Comparison of ENCODE assay signal across 9 mouse cellular contexts in the genomic region with DNA sequence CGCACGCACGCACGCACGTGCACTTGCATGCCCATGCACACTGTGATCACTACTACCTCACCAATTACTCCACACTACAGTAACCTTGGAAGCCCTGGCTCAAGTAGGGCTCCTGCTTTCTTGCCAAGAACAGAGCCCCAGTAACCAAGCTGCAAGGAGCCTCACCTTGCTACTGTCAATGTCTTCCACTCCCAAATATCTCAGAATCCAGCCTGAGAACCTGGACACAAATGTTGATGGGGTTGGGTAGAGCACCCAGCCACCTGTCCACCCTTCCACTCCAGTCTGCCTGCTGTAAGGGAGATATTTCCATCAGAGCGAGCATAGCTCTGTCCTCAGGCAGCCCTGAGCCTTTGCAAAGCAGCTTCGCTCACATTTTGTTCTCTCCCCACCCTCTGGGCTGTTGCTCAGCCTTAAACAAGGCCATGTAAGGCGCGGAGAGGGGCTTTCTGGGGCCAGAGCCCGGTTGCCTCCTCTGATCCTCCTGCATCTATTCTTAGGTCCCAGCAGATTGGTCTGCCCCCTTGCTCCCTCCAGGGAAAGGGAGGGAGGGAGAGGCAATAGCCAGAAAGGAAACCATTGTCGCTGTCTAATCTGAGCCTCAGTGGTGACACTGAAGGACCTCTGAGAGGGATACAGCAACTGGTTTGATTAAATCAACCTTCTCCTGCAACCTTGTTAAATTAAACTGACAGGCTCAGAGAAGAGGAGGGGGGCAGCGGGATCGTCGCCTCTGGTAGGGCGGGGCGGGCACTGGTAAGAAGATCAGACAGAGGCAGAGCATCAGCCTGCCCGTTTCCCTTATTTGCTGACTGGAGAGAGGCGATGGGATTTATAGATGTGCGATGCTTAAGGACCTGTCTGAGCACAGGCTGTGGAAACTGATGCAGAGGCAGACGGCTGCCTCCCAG. TPM values are rescaled to one million over a fixed set of nuclear protein-coding genes. Genes with fewer than 3 reads are reported as not detected.
DNase-seq lines count a peak whose midpoint lies in the region; ATAC-seq lines count a peak whose summit lies in the region.
"Had no signal": no experiment of that assay in that cellular context is flagged by ENCODE, and none has a peak within 500 bp of the region (broad histone marks: within the 10 kb centered on the region; RNA-seq: fewer than 3 reads in every experiment).

No protein-coding gene starts in this region.

- peak overlapping the region; percentile 59 for H3K9ac ChIP-seq in forebrain, embryonic 13.5 days
- no peak overlapping the region for H3K9ac ChIP-seq in intestine, embryonic 15.5 days
- H3K9ac ChIP-seq: liver, embryonic 14.5 days had no signal

- H3K4me1 ChIP-seq in forebrain, embryonic 13.5 days: peaks cover 26% of the 10 kb centered on the region
- H3K4me1 ChIP-seq in intestine, embryonic 15.5 days (replicated peaks): 0 out of 2 replicates have a peak, but pooled peaks cover 3% of the 10 kb centered on the region

- H3K27me3 ChIP-seq in forebrain, embryonic 13.5 days: no peaks in the 10 kb centered on the region
- peaks cover 5% of the 10 kb centered on the region; the same call in 1 of the 2 replicates for H3K27me3 ChIP-seq in intestine, embryonic 15.5 days (replicated peaks)

- H3K9me3 ChIP-seq in forebrain, embryonic 13.5 days (replicated peaks): no peaks in the 10 kb centered on the region
- no peaks in the 10 kb centered on the region for H3K9me3 ChIP-seq in intestine, embryonic 15.5 days

- WGBS in forebrain, embryonic 13.5 days: 26% methylated on average over 20 of the region's 20 CpGs
- WGBS in intestine, embryonic 15.5 days: 32% methylated on average over 20 of the region's 20 CpGs

- peak; percentile 65 for ATAC-seq in cerebellum, adult (ENCODE audit: insufficient number of reproducible peaks, low FRiP score, low TSS enrichment)
- peak; percentile 61 for ATAC-seq in forebrain, embryonic 13.5 days
- peak; percentile 73 for ATAC-seq in intestine, embryonic 15.5 days
- no peak for ATAC-seq in megakaryocyte-erythroid progenitor cell, adult 5-6 weeks (replicated peaks; ENCODE audit: low FRiP score, low TSS enrichment, poor library complexity, severe bottlenecking)

- no peak for DNase-seq in cerebellum, postnatal 4 days (ENCODE audit: low spot score in 2 of 2)
- peak; percentile 87 for DNase-seq in brain, adult 2 months (ENCODE audit: low read depth, low spot score)
- DNase-seq in right cerebral cortex, postnatal 25 days: peak; percentile 50
- DNase-seq in c-Kit-positive CD71-positive TER-119-positive erythroid progenitor cells, embryonic 14.5 days (ENCODE audit: low spot score): no peak

- H3K36me3 ChIP-seq in forebrain, embryonic 13.5 days (ENCODE audit: poor library complexity, severe bottlenecking): no peaks in the 10 kb centered on the region
- H3K36me3 ChIP-seq in intestine, embryonic 15.5 days: no peaks in the 10 kb centered on the region

- H3K4me2 ChIP-seq in forebrain, embryonic 13.5 days: peak overlapping the region; percentile 44
- peak overlapping the region; percentile 30 for H3K4me2 ChIP-seq in intestine, embryonic 15.5 days (replicated peaks)

- H3K4me3 ChIP-seq in forebrain, embryonic 13.5 days: 0 out of 2 replicates have a peak overlapping the region, but pooled peaks have one; percentile 1
- H3K4me3 ChIP-seq in intestine, embryonic 15.5 days (replicated peaks): no peak overlapping the region

- peak overlapping the region; percentile 58 for H3K27ac ChIP-seq in forebrain, embryonic 13.5 days
- H3K27ac ChIP-seq in intestine, embryonic 15.5 days: peak overlapping the region; percentile 34; the same call in 1 of the 2 replicates
- H3K27ac ChIP-seq: liver, embryonic 14.5 days had no signal

RNA-seq across cellular contexts. Expression of gene Ddx20, which starts 8.4 kb away (rescaled TPM):
- polyA plus RNA-seq in forebrain, embryonic 13.5 days (2015; fragmentation: Nextera tagmentation; extraction: Ambion mirVana): 36.2 and 38.3 TPM in 2 replicates
- polyA plus RNA-seq in intestine, embryonic 15.5 days (2015; fragmentation: Nextera tagmentation; extraction: Ambion mirVana): 37.9 and 39.2 TPM in 2 replicates
- total RNA-seq in megakaryocyte-erythroid progenitor cell, adult 5-6 weeks (2014; fragmentation: Nextera tagmentation): 23.4 and 30.2 TPM in 2 replicates
- total RNA-seq in megakaryocyte-erythroid progenitor cell, adult 5-6 weeks (2017): 52.0 and 54.2 TPM in 2 replicates

RNA-seq across cellular contexts. Expression of gene Inka2, which starts 8.7 kb away (rescaled TPM):
- 2.5 and 3.6 TPM in 2 replicates for polyA plus RNA-seq in forebrain, embryonic 13.5 days (2015; fragmentation: Nextera tagmentation; extraction: Ambion mirVana)
- 1.7 and 2.2 TPM in 2 replicates for polyA plus RNA-seq in intestine, embryonic 15.5 days (2015; fragmentation: Nextera tagmentation; extraction: Ambion mirVana)
- total RNA-seq in megakaryocyte-erythroid progenitor cell, adult 5-6 weeks (2014; fragmentation: Nextera tagmentation): 0.59 and 0.74 TPM in 2 replicates
- 0.15 and 0.38 TPM in 2 replicates for total RNA-seq in megakaryocyte-erythroid progenitor cell, adult 5-6 weeks (2017)

Comparison
In these comparisons a context has a peak if more than half of its experiments do, and no peak if none do; other contexts are left out.
1. DNase-seq: peak in brain, adult 2 months (single experiment) and right cerebral cortex, postnatal 25 days (single experiment); none in cerebellum, postnatal 4 days (0 of 2) and c-Kit-positive CD71-positive TER-119-positive erythroid progenitor cells, embryonic 14.5 days (single experiment).